Mouse (Mus musculus) MEL (cell line): ENCODE measurements at regions not wholly inside any gene's neighbourhood (a gene's known extent, or its start where the extent isn't known, plus 50 kb on each side); places are given as distances from the start of the nearest gene placed in this dataset.

ENCODE experiments used
- DNase-seq: peaks from one replicate; pipeline ENCODE4 v3.0.0; 2011; ENCODE audit warnings: low read depth, low spot score
- H3K27ac ChIP-seq: 2 replicates; pipeline ENCODE4 v1.5.1; 2012; ENCODE audit warnings: low read depth, mild to moderate bottlenecking, control low read depth, low read length, moderate library complexity; ENCODE audit not compliant: control insufficient read depth
- H3K27me3 ChIP-seq, 2 experiments: fragments of 150-350 bp in 1 of 2; sonication (generic) in 1 of 2; 2 replicates each; pipeline ENCODE4 v1.6.1; 2012; ENCODE audit warnings: low read length in 2 of 2, mild to moderate bottlenecking in 2 of 2, improper control_type of control experiment in 1 of 2, moderate library complexity in 1 of 2; ENCODE audit not compliant: insufficient read depth in 2 of 2, control insufficient read depth in 1 of 2
- H3K36me3 ChIP-seq, 2 experiments: 2 replicates each; pipeline ENCODE4 v1.6.1; 2012 to 2014; ENCODE audit warnings: low read length in 2 of 2, improper control_type of control experiment in 1 of 2, inconsistent platforms in 1 of 2, mild to moderate bottlenecking in 1 of 2; ENCODE audit not compliant: insufficient read depth in 2 of 2, control insufficient read depth in 1 of 2
- H3K4me1 ChIP-seq, 2 experiments: fragments of 150-350 bp in 1 of 2; sonication (generic) in 1 of 2; 2 replicates each; pipeline ENCODE4 v1.6.1; 2012; ENCODE audit warnings: low read length in 2 of 2, improper control_type of control experiment in 1 of 2, mild to moderate bottlenecking in 1 of 2; ENCODE audit not compliant: insufficient read depth in 2 of 2, control insufficient read depth in 1 of 2
- H3K4me3 ChIP-seq, 2 experiments: fragments of 150-350 bp in 1 of 2; sonication (generic) in 1 of 2; 2 replicates each; pipeline ENCODE4 v1.5.1; 2012; ENCODE audit warnings: low read depth in 2 of 2, low read length in 2 of 2, mild to moderate bottlenecking in 2 of 2, moderate library complexity in 2 of 2, control low read depth in 1 of 2, improper control_type of control experiment in 1 of 2; ENCODE audit not compliant: control insufficient read depth in 1 of 2, insufficient read depth in 1 of 2
- H3K79me2 ChIP-seq: 2 replicates; pipeline ENCODE4 v1.6.1; 2012; ENCODE audit warnings: mild to moderate bottlenecking, low read length, moderate library complexity; ENCODE audit not compliant: control insufficient read depth, poor library complexity, insufficient read depth
- H3K9ac ChIP-seq: 2 replicates; pipeline ENCODE4 v1.6.1; 2012; ENCODE audit warnings: low read depth, mild to moderate bottlenecking, control low read depth, low read length, moderate library complexity; ENCODE audit not compliant: control insufficient read depth, poor library complexity, severe bottlenecking
- H3K9me3 ChIP-seq: fragments of 150-350 bp; sonication (generic); replicated peaks from 2 replicates; pipeline ENCODE4 v1.6.1; 2012; ENCODE audit warnings: mild to moderate bottlenecking, low read length, improper control_type of control experiment, moderate library complexity; ENCODE audit not compliant: insufficient read depth
- BHLHE40 ChIP-seq: IDR thresholded peaks from 2 replicates; pipeline ENCODE4 v1.6.1; 2012; ENCODE audit warnings: low read depth, mild to moderate bottlenecking, inconsistent platforms, low read length, improper control_type of control experiment, borderline replicate concordance
- ELF1 ChIP-seq: IDR thresholded peaks from 2 replicates; pipeline ENCODE4 v1.6.1; 2014; ENCODE audit warnings: low read depth, mild to moderate bottlenecking, inconsistent platforms, low read length, improper control_type of control experiment, moderate library complexity
- EP300 ChIP-seq, 2 experiments: IDR thresholded peaks; 2 replicates each; pipeline ENCODE4 v1.6.1; 2011; ENCODE audit warnings: improper control_type of control experiment in 2 of 2, low read length in 2 of 2, low read depth in 1 of 2, mild to moderate bottlenecking in 1 of 2
- ETS1 ChIP-seq: IDR thresholded peaks from 2 replicates; pipeline ENCODE4 v1.6.1; 2012; ENCODE audit warnings: low read depth, mild to moderate bottlenecking, inconsistent platforms, low read length, improper control_type of control experiment, moderate library complexity
- GATA1 ChIP-seq: IDR thresholded peaks from 2 replicates; pipeline ENCODE4 v1.6.1; 2011; ENCODE audit warnings: low read depth, low read length, improper control_type of control experiment
- HCFC1 ChIP-seq: IDR thresholded peaks from 2 replicates; pipeline ENCODE4 v1.6.1; 2012; ENCODE audit warnings: low read depth, mild to moderate bottlenecking, inconsistent platforms, low read length, improper control_type of control experiment, moderate library complexity
- JUND ChIP-seq: IDR thresholded peaks from 2 replicates; pipeline ENCODE4 v1.6.1; 2011; ENCODE audit warnings: low read depth, mild to moderate bottlenecking, improper control_type of control experiment, low read length
- KAT2A ChIP-seq: conservative IDR thresholded peaks from 2 replicates; pipeline ENCODE4 v1.6.1; 2012; ENCODE audit warnings: low read depth, low read length, improper control_type of control experiment, inconsistent platforms
- MAFK ChIP-seq: IDR thresholded peaks from 2 replicates; pipeline ENCODE4 v1.6.1; 2011; ENCODE audit warnings: low read depth, mild to moderate bottlenecking, low read length, improper control_type of control experiment, borderline replicate concordance
- MAZ ChIP-seq: IDR thresholded peaks from 2 replicates; pipeline ENCODE4 v1.6.1; 2012; ENCODE audit warnings: low read depth, mild to moderate bottlenecking, inconsistent platforms, low read length, improper control_type of control experiment
- MEF2A ChIP-seq: IDR thresholded peaks from 2 replicates; pipeline ENCODE4 v1.6.1; 2014; ENCODE audit warnings: low read depth, mild to moderate bottlenecking, inconsistent platforms, low read length, improper control_type of control experiment; ENCODE audit not compliant: poor library complexity, insufficient replicate concordance, severe bottlenecking; ENCODE audit errors: extremely low read depth
- MYC ChIP-seq: IDR thresholded peaks from 2 replicates; pipeline ENCODE4 v1.6.1; 2011; ENCODE audit warnings: low read depth, mild to moderate bottlenecking, low read length, improper control_type of control experiment, moderate library complexity
- NELFE ChIP-seq: IDR thresholded peaks from 2 replicates; pipeline ENCODE4 v1.6.1; 2011; ENCODE audit warnings: low read depth, low read length, improper control_type of control experiment
- NRF1 ChIP-seq: IDR thresholded peaks from 2 replicates; pipeline ENCODE4 v1.6.1; 2014; ENCODE audit warnings: low read depth, mild to moderate bottlenecking, inconsistent platforms, low read length, improper control_type of control experiment, moderate library complexity; ENCODE audit not compliant: poor library complexity, insufficient read depth, severe bottlenecking
- POLR2AphosphoS2 ChIP-seq: IDR thresholded peaks from 2 replicates; pipeline ENCODE4 v1.6.1; 2011; ENCODE audit warnings: low read length, improper control_type of control experiment
- POLR2AphosphoS5 ChIP-seq: IDR thresholded peaks from 2 replicates; pipeline ENCODE4 v1.6.1; 2012; ENCODE audit warnings: low read depth, borderline replicate concordance, mild to moderate bottlenecking, inconsistent platforms, low read length, moderate library complexity, mixed read lengths
- RAD21 ChIP-seq: IDR thresholded peaks from 2 replicates; pipeline ENCODE4 v1.6.1; 2011; ENCODE audit warnings: mild to moderate bottlenecking, low read depth, low read length, improper control_type of control experiment
- SIN3A ChIP-seq: IDR thresholded peaks from 2 replicates; pipeline ENCODE4 v1.6.1; 2012; ENCODE audit warnings: low read length, improper control_type of control experiment, inconsistent platforms
- SMC3 ChIP-seq: IDR thresholded peaks from 2 replicates; pipeline ENCODE4 v1.6.1; 2011; ENCODE audit warnings: low read depth, low read length, improper control_type of control experiment
- TCF12 ChIP-seq: IDR thresholded peaks from 2 replicates; pipeline ENCODE4 v1.6.1; 2014; ENCODE audit warnings: low read depth, mild to moderate bottlenecking, inconsistent platforms, low read length, improper control_type of control experiment, moderate library complexity
- UBTF ChIP-seq: IDR thresholded peaks from 2 replicates; pipeline ENCODE4 v1.6.1; 2012; ENCODE audit warnings: low read depth, mild to moderate bottlenecking, inconsistent platforms, low read length, improper control_type of control experiment, moderate library complexity, borderline replicate concordance; ENCODE audit not compliant: insufficient read depth
- USF1 ChIP-seq: IDR thresholded peaks from 2 replicates; pipeline ENCODE4 v1.6.1; 2014; ENCODE audit warnings: low read depth, mild to moderate bottlenecking, inconsistent platforms, low read length, improper control_type of control experiment, moderate library complexity
- ZKSCAN1 ChIP-seq: IDR thresholded peaks from 2 replicates; pipeline ENCODE4 v1.6.1; 2012; ENCODE audit warnings: low read depth, mild to moderate bottlenecking, inconsistent platforms, low read length, improper control_type of control experiment, moderate library complexity
- ZMIZ1 ChIP-seq: IDR thresholded peaks from 2 replicates; pipeline ENCODE4 v1.6.1; 2012; ENCODE audit warnings: low read depth, mild to moderate bottlenecking, inconsistent platforms, low read length, improper control_type of control experiment, moderate library complexity
- ZNF384 ChIP-seq: IDR thresholded peaks from 2 replicates; pipeline ENCODE4 v1.6.1; 2012; ENCODE audit warnings: low read depth, mild to moderate bottlenecking, inconsistent platforms, low read length, improper control_type of control experiment

DNA sequence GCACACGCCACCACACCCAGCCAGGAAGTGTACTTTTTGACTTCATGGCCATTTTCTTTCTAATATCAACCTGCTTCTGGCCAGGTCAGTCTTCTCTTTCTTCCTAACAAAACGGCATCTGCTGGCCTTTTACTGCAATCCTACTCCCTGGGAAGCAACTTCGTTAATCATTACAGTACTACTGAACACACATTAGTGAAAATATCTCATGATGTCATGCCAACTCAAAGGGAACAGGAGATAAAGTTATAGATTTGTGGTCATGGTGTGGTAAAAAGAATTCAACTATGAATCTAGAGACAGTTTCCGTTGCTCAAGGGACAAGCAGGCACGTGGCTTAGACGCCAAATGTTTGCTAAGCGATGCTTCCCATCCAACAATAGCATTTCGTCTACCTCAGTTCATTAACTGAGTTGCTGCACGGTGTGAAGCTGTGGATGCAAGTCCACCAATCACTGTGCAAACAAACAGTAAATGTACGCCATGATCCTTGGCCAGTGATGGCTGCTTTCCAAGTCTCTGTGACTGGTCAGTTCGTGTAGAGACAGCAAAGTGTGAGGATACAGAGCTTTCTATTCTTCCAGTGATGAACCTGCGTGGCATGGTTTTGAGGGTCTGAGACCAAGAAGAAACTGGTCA, 55.7 kb upstream of the Frmd6 start:
- H3K27me3 ChIP-seq, result no peaks in the 10 kb centered on the region
- no peak for DNase-seq

GRCm38 (mm10) chr12:70774006-70774405, 51.3 kb upstream of the Frmd6 start:
- Histone ChIP-seq H3K36me3 (no peaks in the 10 kb centered on the region), H3K79me2 (no peaks in the 10 kb centered on the region), H3K9me3 (no peaks in the 10 kb centered on the region), H3K4me1 (no peaks in the 10 kb centered on the region), H3K27ac (no peak overlapping the region), H3K4me3 (no peak overlapping the region), H3K27me3 (peaks cover 0 to 4% of the 10 kb centered on the region in 2 experiments; a peak in 2 of 4 replicates), H3K9ac (no peak overlapping the region)
- no peak for TF ChIP-seq POLR2AphosphoS2
- TF ChIP-seq GATA1, result no peak
- TF ChIP-seq MYC, result no peak
- TF ChIP-seq NRF1, result no peak
- TF ChIP-seq ZNF384, result no peak
- no peak for TF ChIP-seq MAZ
- TF ChIP-seq ZMIZ1, result no peak
- TF ChIP-seq NELFE, result no peak
- TF ChIP-seq ELF1, result no peak
- TF ChIP-seq HCFC1, result no peak
- TF ChIP-seq KAT2A, result no peak
- no peak for TF ChIP-seq BHLHE40
- no peak for TF ChIP-seq TCF12
- TF ChIP-seq JUND, result no peak
- no peak for DNase-seq

More for the DNA sequence above, 55.7 kb upstream of the Frmd6 start:
- no peaks in the 10 kb centered on the region for H3K36me3 ChIP-seq
- H3K9me3 ChIP-seq, result no peaks in the 10 kb centered on the region
- TF ChIP-seq USF1 (no peak), ETS1 (no peak), SIN3A (no peak), KAT2A (no peak), ZNF384 (no peak), ZKSCAN1 (no peak), POLR2AphosphoS2 (no peak), RAD21 (no peak), NRF1 (no peak), SMC3 (no peak), MAFK (no peak), UBTF (no peak), MEF2A (no peak), EP300 (IDR thresholded peaks at IDR 0.05; ENCODE audit: low read depth in 1 of 2, low read length in 2 of 2) (no peak), POLR2AphosphoS5 (no peak), NELFE (no peak), HCFC1 (no peak)
- TF ChIP-seq, all 39 proteins: peak for 0
- Histone ChIP-seq H3K27ac (no peak overlapping the region), H3K4me1 (no peaks in the 10 kb centered on the region), H3K9ac (no peak overlapping the region), H3K79me2 (no peaks in the 10 kb centered on the region), H3K4me3 (no peak overlapping the region)
